Mouse (Mus musculus) stomach, postnatal 0 days (tissue): ENCODE results near the gene Rnf2. TPM values are rescaled to one million over a fixed set of nuclear protein-coding genes. Genes with fewer than 3 reads are reported as not detected.
A peak's percentile ranks its signal among the peaks of the same experiment; 100 is the strongest.

Experiments
- ATAC-seq: fragments of 200-750 bp; cut with Nextera tagmentation; 2 replicates; pipeline ENCODE4 v1.8.0; 2017; ENCODE audit not compliant: low FRiP score, low TSS enrichment
- DNase-seq: peaks from one replicate; pipeline ENCODE4 v3.0.0-alpha.2; 2016; ENCODE audit warnings: low spot score
- H3K27ac ChIP-seq: fragments of 300-500 bp; sonication (generic); replicated peaks from 2 replicates; pipeline ENCODE4 v1.5.1; 2014; ENCODE audit warnings: mild to moderate bottlenecking, control low read depth
- H3K27me3 ChIP-seq: fragments of 300-500 bp; sonication (generic); 2 replicates; pipeline ENCODE4 v1.6.1; 2014; ENCODE audit warnings: low read length; ENCODE audit not compliant: control insufficient read depth, insufficient read depth
- H3K36me3 ChIP-seq: fragments of 300-500 bp; sonication (generic); 2 replicates; pipeline ENCODE4 v1.6.1; 2014; ENCODE audit warnings: low read length, mixed read lengths; ENCODE audit not compliant: control insufficient read depth, insufficient read depth
- H3K4me1 ChIP-seq: fragments of 300-500 bp; sonication (generic); replicated peaks from 2 replicates; pipeline ENCODE4 v1.6.1; 2014; ENCODE audit warnings: antibody characterized with exemption; ENCODE audit not compliant: control insufficient read depth, insufficient read depth
- H3K4me2 ChIP-seq: fragments of 300-500 bp; sonication (generic); replicated peaks from 2 replicates; pipeline ENCODE4 v1.6.1; 2014; ENCODE audit warnings: low read depth, mild to moderate bottlenecking, control low read depth, moderate library complexity
- H3K4me3 ChIP-seq: fragments of 300-500 bp; sonication (generic); 2 replicates; pipeline ENCODE4 v1.5.1; 2014; ENCODE audit warnings: low read depth, low read length, control low read depth
- H3K9ac ChIP-seq: fragments of 300-500 bp; sonication (generic); 2 replicates; pipeline ENCODE4 v1.6.1; 2014; ENCODE audit warnings: mild to moderate bottlenecking, low read length, control low read depth, mixed read lengths
- H3K9me3 ChIP-seq: fragments of 300-500 bp; sonication (generic); 2 replicates; pipeline ENCODE4 v1.6.1; 2016; ENCODE audit warnings: low read length; ENCODE audit not compliant: control insufficient read depth
- CTCF ChIP-seq: IDR thresholded peaks from 2 replicates; pipeline ENCODE4 v1.5.1; 2016; ENCODE audit warnings: antibody characterized with exemption, low read depth, mild to moderate bottlenecking, moderate library complexity
- EP300 ChIP-seq: optimal IDR thresholded peaks from 2 replicates; pipeline ENCODE3; 2016; ENCODE audit warnings: antibody characterized with exemption
- WGBS: fragments of 180-500 bp; shearing (Covaris S2); extraction: QIAGEN DNeasy Blood & Tissue Kit; methylation state at CpG from one replicate; pipeline ENCODE4 v1.1.7; 2014; 5-methylcytosine and 5-hydroxymethylcytosine counted together
- polyA plus RNA-seq: library from polyadenylated mRNA; unstranded; fragments of >200 nt; fragmentation: Nextera tagmentation; extraction: Ambion mirVana; gene quantifications from 2 replicates; pipeline ENCODE4 v1.2.1, GENCODE M21; 2015

Gene Rnf2
- polyA plus RNA-seq, 1 experiment from 2014 or later = 29.8 TPM

GRCm38 (mm10) chr1:151510811-151511210, 10.1 kb upstream of the Rnf2 start:
- Histone ChIP-seq H3K4me3 (no peak overlapping the region), H3K9ac (no peak overlapping the region), H3K27ac (no peak overlapping the region), H3K4me1 (no peaks in the 10 kb centered on the region), H3K9me3 (no peaks in the 10 kb centered on the region), H3K4me2 (no peak overlapping the region), H3K36me3 (no peaks in the 10 kb centered on the region), H3K27me3 (no peaks in the 10 kb centered on the region)
- WGBS = 39% methylated on average over 4 of the region's 4 CpGs
- TF ChIP-seq CTCF = no peak
- no peak for TF ChIP-seq EP300
- no peak for ATAC-seq
- no peak for DNase-seq

GRCm38 (mm10) chr1:151499815-151500501, 797 bp downstream of the Rnf2 start:
- no peak for TF ChIP-seq CTCF
- TF ChIP-seq EP300 = no peak
- no peaks in the 10 kb centered on the region for H3K27me3 ChIP-seq
- H3K9ac ChIP-seq = peak overlapping the region; percentile 98
- H3K27ac ChIP-seq = peak overlapping the region; percentile 99
- H3K9me3 ChIP-seq = no peaks in the 10 kb centered on the region
- DNase-seq = peak; percentile 68
- WGBS = 0% methylated on average over 37 of the region's 59 CpGs
- no peaks in the 10 kb centered on the region for H3K4me1 ChIP-seq
- no peak; the same call in 1 of the 2 replicates for ATAC-seq
- peak overlapping the region; percentile 98 for H3K4me3 ChIP-seq
- peak overlapping the region; percentile 54 for H3K4me2 ChIP-seq
- H3K36me3 ChIP-seq = no peaks in the 10 kb centered on the region

GRCm38 (mm10) chr1:151498381-151498780, 2.4 kb downstream of the Rnf2 start:
- no peak overlapping the region for H3K4me3 ChIP-seq
- no peaks in the 10 kb centered on the region for H3K27me3 ChIP-seq
- H3K4me1 ChIP-seq = no peaks in the 10 kb centered on the region
- no peak overlapping the region for H3K27ac ChIP-seq
- DNase-seq (no peak), ATAC-seq (no peak)
- no peaks in the 10 kb centered on the region for H3K36me3 ChIP-seq
- H3K4me2 ChIP-seq = no peak overlapping the region
- TF ChIP-seq CTCF (no peak), EP300 (no peak)
- no peaks in the 10 kb centered on the region for H3K9me3 ChIP-seq
- WGBS = 78% methylated on average over 3 of the region's 3 CpGs
- H3K9ac ChIP-seq = no peak overlapping the region

- Histone ChIP-seq H3K27me3 (no peaks in the 10 kb centered on the region), H3K4me3 (no peak overlapping the region), H3K27ac (no peak overlapping the region), H3K9ac (no peak overlapping the region), H3K36me3 (no peaks in the 10 kb centered on the region), H3K4me2 (no peak overlapping the region), H3K9me3 (no peaks in the 10 kb centered on the region), H3K4me1 (no peaks in the 10 kb centered on the region)
- no peak for ATAC-seq
- DNase-seq = no peak
- WGBS = 76% methylated on average over 2 of the region's 2 CpGs
- TF ChIP-seq EP300 = no peak
- no peak for TF ChIP-seq CTCF
Measured at GRCm38 (mm10) chr1:151497942-151498341, 2.8 kb downstream of the Rnf2 start.

- H3K4me1 ChIP-seq = no peaks in the 10 kb centered on the region
- H3K9me3 ChIP-seq = no peaks in the 10 kb centered on the region
- no peak for ATAC-seq
- peak; percentile 78 for DNase-seq
- H3K4me3 ChIP-seq = no peak overlapping the region
- H3K36me3 ChIP-seq = no peaks in the 10 kb centered on the region
- 90% methylated on average over 8 of the region's 8 CpGs for WGBS
- no peaks in the 10 kb centered on the region for H3K27me3 ChIP-seq
- H3K27ac ChIP-seq = no peak overlapping the region
- TF ChIP-seq EP300 (no peak), CTCF (peak; percentile 73)
- H3K9ac ChIP-seq = no peak overlapping the region
- H3K4me2 ChIP-seq = no peak overlapping the region
Measured at GRCm38 (mm10) chr1:151497028-151497427, 3.7 kb downstream of the Rnf2 start.

GRCm38 (mm10) chr1:151495635-151496285, 5.0 kb downstream of the Rnf2 start:
- TF ChIP-seq CTCF = no peak
- TF ChIP-seq EP300 = no peak
- Histone ChIP-seq H3K27ac (no peak overlapping the region), H3K4me2 (no peak overlapping the region), H3K36me3 (no peaks in the 10 kb centered on the region), H3K4me1 (no peaks in the 10 kb centered on the region), H3K9ac (no peak overlapping the region), H3K4me3 (no peak overlapping the region), H3K9me3 (no peaks in the 10 kb centered on the region), H3K27me3 (no peaks in the 10 kb centered on the region)
- DNase-seq (no peak), ATAC-seq (no peak)
- 86% methylated on average over 2 of the region's 2 CpGs for WGBS
